Mouse (Mus musculus) limb, embryonic 11.5 days (tissue): ENCODE data around the gene Cmtm4. TPM values are rescaled to one million over a fixed set of nuclear protein-coding genes. Genes with fewer than 3 reads are reported as not detected.
"Not testable (repeated sequence)": the region's sequence is repeated elsewhere in the genome, so short reads cannot be mapped to it uniquely, and the experiment has no call there.

Source experiments
- ATAC-seq: fragments of 200-750 bp; cut with Nextera tagmentation; 2 replicates; pipeline ENCODE4 v1.8.0; 2017; ENCODE audit warnings: low read depth; ENCODE audit not compliant: insufficient number of reproducible peaks, low FRiP score, low TSS enrichment
- DNase-seq: peaks from one replicate; pipeline ENCODE4 v3.0.0-alpha.2; 2015; ENCODE audit warnings: low spot score
- H3K27ac ChIP-seq: fragments of 300-500 bp; sonication (generic); replicated peaks from 2 replicates; pipeline ENCODE4 v1.5.1; 2014; ENCODE audit warnings: low read depth, mild to moderate bottlenecking, low read length
- H3K27me3 ChIP-seq: fragments of 300-500 bp; sonication (generic); 2 replicates; pipeline ENCODE4 v1.6.1; 2014; ENCODE audit warnings: mild to moderate bottlenecking, low read length, mixed read lengths; ENCODE audit not compliant: control insufficient read depth, insufficient read depth
- H3K36me3 ChIP-seq: fragments of 300-500 bp; sonication (generic); 2 replicates; pipeline ENCODE4 v1.6.1; 2014; ENCODE audit warnings: mild to moderate bottlenecking, low read length, moderate library complexity, mixed read lengths; ENCODE audit not compliant: control insufficient read depth, insufficient read depth
- H3K4me1 ChIP-seq: fragments of 300-500 bp; sonication (generic); 2 replicates; pipeline ENCODE4 v1.6.1; 2014; ENCODE audit warnings: low read length, mixed read lengths; ENCODE audit not compliant: control insufficient read depth, insufficient read depth
- H3K4me2 ChIP-seq: fragments of 300-500 bp; sonication (generic); 2 replicates; pipeline ENCODE4 v1.6.1; 2014; ENCODE audit warnings: low read depth, mild to moderate bottlenecking, moderate library complexity; ENCODE audit not compliant: severe bottlenecking
- H3K4me3 ChIP-seq: fragments of 300-500 bp; sonication (generic); 2 replicates; pipeline ENCODE4 v1.5.1; 2014; ENCODE audit warnings: low read depth, low read length
- H3K9ac ChIP-seq: fragments of 300-500 bp; sonication (generic); 2 replicates; pipeline ENCODE4 v1.6.1; 2014; ENCODE audit warnings: mild to moderate bottlenecking, low read length
- H3K9me3 ChIP-seq: fragments of 300-500 bp; sonication (generic); 2 replicates; pipeline ENCODE4 v1.6.1; 2016; ENCODE audit warnings: low read length; ENCODE audit not compliant: control insufficient read depth
- WGBS: fragments of 180-500 bp; shearing (Covaris S2); extraction: QIAGEN DNeasy Blood & Tissue Kit; methylation state at CpG from one replicate; pipeline ENCODE4 v1.1.7; 2014; 5-methylcytosine and 5-hydroxymethylcytosine counted together
- polyA plus RNA-seq: library from polyadenylated mRNA; unstranded; fragments of >200 nt; fragmentation: Nextera tagmentation; extraction: Ambion mirVana; gene quantifications from 2 replicates; pipeline ENCODE4 v1.2.1, GENCODE M21; 2014

The Cmtm4 gene
- polyA plus RNA-seq, 1 experiment from 2014 or later = 4.1 TPM

DNA sequence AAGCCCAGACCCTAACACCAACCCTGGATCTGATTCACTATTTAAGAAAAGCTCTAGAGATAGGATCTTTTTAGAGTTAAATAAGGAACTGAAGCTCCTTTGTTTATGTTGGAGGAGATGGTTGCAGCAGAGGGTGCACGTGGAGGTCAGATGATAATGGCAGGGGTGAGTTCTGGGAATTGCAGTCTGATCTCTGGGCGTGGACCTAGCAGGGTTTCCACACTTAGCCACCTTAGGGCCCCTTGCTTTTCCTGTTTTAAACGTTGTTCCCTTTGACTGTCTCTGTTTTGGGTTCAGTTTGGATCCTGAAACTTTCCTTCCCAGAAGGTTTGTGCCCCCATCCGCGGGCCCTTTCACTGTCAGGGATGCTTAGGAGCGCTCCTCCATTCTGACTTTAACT, 87.3 kb downstream of the Cmtm4 start:
- H3K9me3 ChIP-seq, H3K36me3 ChIP-seq, H3K4me2 ChIP-seq, H3K27ac ChIP-seq, H3K27me3 ChIP-seq, H3K9ac ChIP-seq, H3K4me3 ChIP-seq, DNase-seq, ATAC-seq, H3K4me1 ChIP-seq: not testable (repeated sequence)
- WGBS = 52% methylated on average over 6 of the region's 6 CpGs

DNA sequence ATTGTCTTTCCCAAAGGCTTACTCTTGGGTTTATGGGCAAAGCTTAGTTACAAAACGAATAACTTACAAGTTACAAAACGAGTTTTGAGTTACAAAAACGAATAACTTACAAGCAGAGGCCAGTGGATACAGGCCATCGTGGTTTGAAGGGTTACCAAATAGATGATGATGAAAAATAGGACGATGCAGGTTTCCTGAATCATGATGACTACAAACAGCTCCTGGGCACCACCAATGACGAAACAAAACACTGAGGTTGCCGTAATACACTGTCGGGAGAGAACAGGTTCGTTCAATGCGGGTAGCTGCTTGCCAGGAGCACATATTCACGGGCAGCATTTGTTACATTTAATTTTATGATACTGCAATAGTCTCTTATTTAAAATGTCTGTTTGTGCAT, 90.6 kb downstream of the Cmtm4 start:
- Histone ChIP-seq H3K9me3 (no peaks in the 10 kb centered on the region), H3K27me3 (no peaks in the 10 kb centered on the region), H3K4me1 (no peaks in the 10 kb centered on the region), H3K9ac (no peak overlapping the region), H3K27ac (no peak overlapping the region), H3K36me3 (no peaks in the 10 kb centered on the region), H3K4me2 (no peak overlapping the region), H3K4me3 (no peak overlapping the region)
- DNase-seq (no peak), ATAC-seq (no peak)
- 87% methylated on average over 11 of the region's 11 CpGs for WGBS

DNA sequence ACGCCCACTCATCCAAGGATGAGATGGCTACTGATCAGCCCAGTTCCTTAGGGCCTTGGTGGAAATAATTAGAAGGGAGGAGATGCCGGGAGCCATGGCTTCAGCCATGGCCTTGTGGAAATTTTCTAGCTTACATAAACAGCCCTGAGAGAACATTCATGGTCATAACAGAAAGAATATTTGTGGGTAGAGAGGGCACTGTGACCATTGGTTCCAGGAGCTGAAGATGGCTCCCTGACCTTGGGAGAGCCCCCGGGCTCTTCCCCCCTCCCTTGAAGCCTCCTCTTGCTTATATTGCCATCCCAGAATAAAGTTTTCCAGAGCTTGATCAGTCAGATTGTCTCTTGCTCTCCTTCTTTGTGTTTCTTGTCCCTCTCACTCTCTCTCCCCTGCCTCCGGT, 93.1 kb downstream of the Cmtm4 start:
- ATAC-seq, H3K36me3 ChIP-seq, H3K27me3 ChIP-seq, H3K4me1 ChIP-seq, H3K9ac ChIP-seq, H3K27ac ChIP-seq, H3K9me3 ChIP-seq, H3K4me2 ChIP-seq, DNase-seq, H3K4me3 ChIP-seq: not testable (repeated sequence)
- 100% methylated on average over 4 of the region's 4 CpGs for WGBS

GRCm38 (mm10) chr8:104301577-104301976, 94.0 kb downstream of the Cmtm4 start:
- not testable (repeated sequence) for DNase-seq, H3K27me3 ChIP-seq, H3K4me3 ChIP-seq, H3K27ac ChIP-seq, H3K9me3 ChIP-seq, H3K9ac ChIP-seq, H3K4me2 ChIP-seq, H3K4me1 ChIP-seq, H3K36me3 ChIP-seq, ATAC-seq
- 26% methylated on average over 3 of the region's 3 CpGs for WGBS

Other genes starting within 250 kb of the Cmtm4 start
- gene Bean1, start 225.4 kb downstream of the Cmtm4 start, polyA plus RNA-seq = 0.33 and 0.35 TPM in 2 replicates
- 22.5 and 26.0 TPM in 2 replicates for gene Tk2, start 147.2 kb downstream of the Cmtm4 start, polyA plus RNA-seq
- 36.7 and 40.5 TPM in 2 replicates for gene Cklf, start 144.9 kb downstream of the Cmtm4 start, polyA plus RNA-seq
- not detected in 2 replicates for gene Cmtm2a, start 102.6 kb downstream of the Cmtm4 start, polyA plus RNA-seq
- gene Gm45711, start 85.7 kb downstream of the Cmtm4 start, polyA plus RNA-seq = not detected in 2 replicates
- gene Cmtm1, start 85.7 kb downstream of the Cmtm4 start, polyA plus RNA-seq = not detected in 2 replicates
- not detected in 2 replicates for gene Gm11020, start 74.2 kb downstream of the Cmtm4 start, polyA plus RNA-seq
- not detected in 2 replicates for gene Cmtm2b, start 73.6 kb downstream of the Cmtm4 start, polyA plus RNA-seq
- gene Cmtm3, start 56.4 kb downstream of the Cmtm4 start, polyA plus RNA-seq = 73.4 and 75.8 TPM in 2 replicates
- gene Dync1li2, start 47.2 kb upstream of the Cmtm4 start, polyA plus RNA-seq = 59.0 and 59.3 TPM in 2 replicates
- gene Terb1, start 114.1 kb upstream of the Cmtm4 start, polyA plus RNA-seq = 0.24 and 0.30 TPM in 2 replicates
- gene Nae1, start 138.8 kb upstream of the Cmtm4 start, polyA plus RNA-seq = 138 and 142 TPM in 2 replicates
- gene Car7, start 138.9 kb upstream of the Cmtm4 start, polyA plus RNA-seq = 0.57 and 0.61 TPM in 2 replicates
- 16.7 and 19.0 TPM in 2 replicates for gene Pdp2, start 195.6 kb upstream of the Cmtm4 start, polyA plus RNA-seq
- not detected in 2 replicates for gene Cdh16, start 228.6 kb upstream of the Cmtm4 start, polyA plus RNA-seq
- 6.5 and 7.6 TPM in 2 replicates for gene Rrad, start 235.5 kb upstream of the Cmtm4 start, polyA plus RNA-seq
- gene Ciao2b, start 246.2 kb upstream of the Cmtm4 start, polyA plus RNA-seq = 89.8 and 99.1 TPM in 2 replicates